Mouse (Mus musculus) embryonic facial prominence, embryonic 15.5 days (tissue): ENCODE results near the gene Rps6kb2. TPM values are rescaled to one million over a fixed set of nuclear protein-coding genes. Genes with fewer than 3 reads are reported as not detected.

Source experiments
- ATAC-seq: fragments of 200-750 bp; cut with Nextera tagmentation; 2 replicates; pipeline ENCODE4 v1.8.0; 2017; ENCODE audit warnings: low read depth, moderate TSS enrichment; ENCODE audit not compliant: insufficient number of reproducible peaks, low FRiP score, low TSS enrichment
- H3K27ac ChIP-seq: fragments of 300-500 bp; sonication (generic); replicated peaks from 2 replicates; pipeline ENCODE4 v1.5.1; 2015; ENCODE audit warnings: mild to moderate bottlenecking, inconsistent platforms
- H3K27me3 ChIP-seq: fragments of 300-500 bp; sonication (generic); 2 replicates; pipeline ENCODE4 v1.6.1; 2015; ENCODE audit warnings: inconsistent platforms
- H3K36me3 ChIP-seq: fragments of 300-500 bp; sonication (generic); 2 replicates; pipeline ENCODE4 v1.6.1; 2015; ENCODE audit warnings: mild to moderate bottlenecking, inconsistent platforms
- H3K4me1 ChIP-seq: fragments of 300-500 bp; sonication (generic); 2 replicates; pipeline ENCODE4 v1.6.1; 2015; ENCODE audit warnings: inconsistent platforms
- H3K4me2 ChIP-seq: fragments of 300-500 bp; sonication (generic); replicated peaks from 2 replicates; pipeline ENCODE4 v1.6.1; 2015; ENCODE audit warnings: mild to moderate bottlenecking, inconsistent platforms
- H3K4me3 ChIP-seq: fragments of 300-500 bp; sonication (generic); replicated peaks from 2 replicates; pipeline ENCODE4 v1.5.1; 2015; ENCODE audit warnings: mild to moderate bottlenecking, inconsistent platforms
- H3K9ac ChIP-seq: fragments of 300-500 bp; sonication (generic); 2 replicates; pipeline ENCODE4 v1.6.1; 2015; ENCODE audit warnings: inconsistent platforms
- H3K9me3 ChIP-seq: fragments of 300-500 bp; sonication (generic); replicated peaks from 2 replicates; pipeline ENCODE4 v1.6.1; 2016; ENCODE audit warnings: inconsistent platforms
- WGBS: fragments of 180-500 bp; shearing (Covaris S2); methylation state at CpG from one replicate; pipeline ENCODE4 v1.1.7; 2015; 5-methylcytosine and 5-hydroxymethylcytosine counted together
- polyA plus RNA-seq: library from polyadenylated mRNA; unstranded; fragments of >200 nt; fragmentation: Nextera tagmentation; extraction: Ambion mirVana; gene quantifications from 2 replicates; pipeline ENCODE4 v1.2.1, GENCODE M21; 2015

Rps6kb2 gene
- polyA plus RNA-seq, 1 experiment from 2014 or later = 70.4 TPM

GRCm38 (mm10) chr19:4113186-4113805, 49.9 kb downstream of the Rps6kb2 start:
- peaks cover 63% of the 10 kb centered on the region for H3K36me3 ChIP-seq
- no peaks in the 10 kb centered on the region for H3K27me3 ChIP-seq
- H3K4me2 ChIP-seq = no peak overlapping the region
- no peaks in the 10 kb centered on the region for H3K9me3 ChIP-seq
- no peak overlapping the region for H3K9ac ChIP-seq
- H3K27ac ChIP-seq = no peak overlapping the region
- ATAC-seq = no peak
- 0 out of 2 replicates have a peak, but pooled peaks cover 9% of the 10 kb centered on the region for H3K4me1 ChIP-seq
- 70% methylated on average over 13 of the region's 13 CpGs for WGBS
- no peak overlapping the region for H3K4me3 ChIP-seq

- Histone ChIP-seq H3K27ac (no peak overlapping the region), H3K4me1 (0 out of 2 replicates have a peak, but pooled peaks cover 9% of the 10 kb centered on the region), H3K36me3 (peaks cover 56% of the 10 kb centered on the region), H3K4me3 (no peak overlapping the region), H3K27me3 (no peaks in the 10 kb centered on the region), H3K4me2 (no peak overlapping the region), H3K9ac (no peak overlapping the region), H3K9me3 (no peaks in the 10 kb centered on the region)
- ATAC-seq = no peak
- WGBS = 94% methylated on average over 26 of the region's 26 CpGs
Observed at GRCm38 (mm10) chr19:4112063-4112960, 50.8 kb downstream of the Rps6kb2 start.

DNA sequence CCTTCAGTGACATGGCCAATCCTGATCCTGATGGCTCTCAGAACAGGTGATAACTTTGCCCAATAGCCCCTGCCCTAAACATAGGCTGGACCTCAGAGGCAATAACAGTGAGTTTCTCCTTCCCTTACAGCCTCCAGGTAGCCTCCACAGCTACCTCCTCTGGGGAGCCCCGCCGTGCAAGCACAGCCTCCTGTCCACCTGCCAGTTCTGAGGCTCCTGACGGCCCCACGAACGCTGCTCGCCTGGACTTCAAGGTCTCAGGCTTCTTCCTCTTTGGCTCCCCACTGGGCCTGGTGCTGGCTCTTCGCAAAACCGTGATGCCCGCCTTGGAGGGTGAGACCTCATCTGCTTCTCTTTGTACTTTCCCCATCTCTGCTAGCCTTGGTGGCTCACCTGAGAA, 54.6 kb downstream of the Rps6kb2 start:
- WGBS = 82% methylated on average over 9 of the region's 9 CpGs
- Histone ChIP-seq H3K4me3 (no peak overlapping the region), H3K4me2 (no peak overlapping the region), H3K9ac (no peak overlapping the region), H3K9me3 (no peaks in the 10 kb centered on the region), H3K27ac (no peak overlapping the region), H3K4me1 (0 out of 2 replicates have a peak, but pooled peaks cover 3% of the 10 kb centered on the region), H3K27me3 (no peaks in the 10 kb centered on the region), H3K36me3 (peaks cover 21% of the 10 kb centered on the region)
- ATAC-seq = no peak

DNA sequence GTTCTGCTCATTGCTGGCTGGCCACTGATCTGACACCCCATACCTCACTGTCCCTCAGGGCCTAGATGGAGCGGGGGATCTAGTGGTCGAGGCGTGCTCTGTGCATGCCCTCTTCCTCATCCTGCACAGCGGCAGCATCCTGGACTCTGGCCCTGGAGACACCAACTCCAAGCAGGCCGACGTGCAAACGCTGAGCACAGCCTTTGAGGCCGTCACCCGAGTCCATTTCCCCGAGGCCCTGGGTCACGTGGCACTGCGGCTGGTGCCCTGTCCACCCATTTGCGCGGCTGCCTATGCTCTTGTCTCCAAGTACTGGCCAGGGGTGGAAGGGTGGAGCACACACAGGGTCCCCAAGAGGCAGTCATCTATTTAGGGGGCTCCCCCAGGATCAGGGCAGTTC, 56.5 kb downstream of the Rps6kb2 start:
- WGBS = 89% methylated on average over 14 of the region's 14 CpGs
- H3K36me3 ChIP-seq = peaks cover 3% of the 10 kb centered on the region; the same call in 1 of the 2 replicates
- no peak overlapping the region for H3K4me2 ChIP-seq
- no peak overlapping the region for H3K9ac ChIP-seq
- ATAC-seq = no peak
- no peaks in the 10 kb centered on the region for H3K9me3 ChIP-seq
- peaks cover 10% of the 10 kb centered on the region for H3K27me3 ChIP-seq
- no peak overlapping the region for H3K27ac ChIP-seq
- H3K4me1 ChIP-seq = no peaks in the 10 kb centered on the region
- H3K4me3 ChIP-seq = no peak overlapping the region

DNA sequence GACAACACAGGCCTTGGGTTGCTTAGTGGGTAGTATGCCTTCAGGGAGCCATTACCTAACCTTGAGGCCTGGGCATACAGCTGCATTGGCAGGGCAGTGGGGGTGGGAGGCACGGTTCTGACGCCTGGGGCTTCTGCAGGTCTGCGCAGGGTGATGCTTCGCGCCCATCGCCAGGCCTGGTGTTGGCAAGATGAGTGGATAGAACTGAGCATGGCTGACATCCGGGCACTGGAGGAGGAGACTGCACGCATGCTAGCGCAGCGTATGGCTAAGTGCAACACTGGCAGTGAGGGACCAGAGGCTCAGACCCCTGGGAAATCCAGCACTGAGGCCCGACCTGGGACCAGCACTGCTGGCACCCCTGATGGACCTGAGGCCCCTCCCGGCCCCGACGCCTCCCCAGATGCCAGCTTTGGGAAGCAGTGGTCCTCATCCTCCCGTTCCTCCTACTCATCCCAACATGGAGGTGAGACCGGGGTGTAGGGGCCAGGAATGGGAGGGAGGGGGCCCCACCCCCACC, 58.4 kb downstream of the Rps6kb2 start:
- Histone ChIP-seq H3K36me3 (no peaks in the 10 kb centered on the region), H3K9ac (no peak overlapping the region), H3K4me2 (no peak overlapping the region), H3K27me3 (peaks cover 26% of the 10 kb centered on the region), H3K4me1 (peaks cover 19% of the 10 kb centered on the region), H3K27ac (no peak overlapping the region), H3K9me3 (no peaks in the 10 kb centered on the region), H3K4me3 (no peak overlapping the region)
- 86% methylated on average over 16 of the region's 16 CpGs for WGBS
- no peak for ATAC-seq

Other genes starting within 250 kb of the Rps6kb2 start
- 4.8 and 4.9 TPM in 2 replicates for gene Aldh3b1, start 233.5 kb downstream of the Rps6kb2 start, polyA plus RNA-seq
- 27.7 and 30.0 TPM in 2 replicates for gene Unc93b1, start 228.2 kb downstream of the Rps6kb2 start, polyA plus RNA-seq
- gene Aldh3b3, start 204.7 kb downstream of the Rps6kb2 start, polyA plus RNA-seq = 2.8 and 3.2 TPM in 2 replicates
- 22.8 and 25.3 TPM in 2 replicates for gene Aldh3b2, start 191.0 kb downstream of the Rps6kb2 start, polyA plus RNA-seq
- gene Acy3, start 176.8 kb downstream of the Rps6kb2 start, polyA plus RNA-seq = 5.5 and 6.0 TPM in 2 replicates
- not detected in 2 replicates for gene Tbx10, start 170.6 kb downstream of the Rps6kb2 start, polyA plus RNA-seq
- gene Nudt8, start 162.8 kb downstream of the Rps6kb2 start, polyA plus RNA-seq = 31.0 and 35.8 TPM in 2 replicates
- 3.9 and 4.7 TPM in 2 replicates for gene Gm49405, start 162.7 kb downstream of the Rps6kb2 start, polyA plus RNA-seq
- gene Doc2g, start 160.0 kb downstream of the Rps6kb2 start, polyA plus RNA-seq = 5.4 and 5.6 TPM in 2 replicates
- 190 and 202 TPM in 2 replicates for gene Ndufv1, start 150.5 kb downstream of the Rps6kb2 start, polyA plus RNA-seq
- 511 and 558 TPM in 2 replicates for gene Gstp1, start 125.4 kb downstream of the Rps6kb2 start, polyA plus RNA-seq
- gene Gstp2, start 117.3 kb downstream of the Rps6kb2 start, polyA plus RNA-seq = 3.4 and 3.7 TPM in 2 replicates
- gene Gstp3, start 103.8 kb downstream of the Rps6kb2 start, polyA plus RNA-seq = 0.41 and 0.77 TPM in 2 replicates
- gene Cabp2, start 81.8 kb downstream of the Rps6kb2 start, polyA plus RNA-seq = not detected in 2 replicates
- gene Cdk2ap2, start 66.2 kb downstream of the Rps6kb2 start, polyA plus RNA-seq = 84.6 and 92.8 TPM in 2 replicates
- gene Pitpnm1, start 63.4 kb downstream of the Rps6kb2 start, polyA plus RNA-seq = 9.7 and 10.8 TPM in 2 replicates
- gene Aip, start 37.5 kb downstream of the Rps6kb2 start, polyA plus RNA-seq = 98.5 and 100 TPM in 2 replicates
- gene Gpr152, start 23.6 kb downstream of the Rps6kb2 start, polyA plus RNA-seq = not detected in 2 replicates
- gene Cabp4, start 19.3 kb downstream of the Rps6kb2 start, polyA plus RNA-seq = 0.31 and 0.37 TPM in 2 replicates
- gene Coro1b, start 14.7 kb downstream of the Rps6kb2 start, polyA plus RNA-seq = 159 and 178 TPM in 2 replicates
- 4.8 and 6.2 TPM in 2 replicates for gene Ptprcap, start 9.8 kb downstream of the Rps6kb2 start, polyA plus RNA-seq
- 3.4 and 5.4 TPM in 2 replicates for gene Carns1, start 12.1 kb upstream of the Rps6kb2 start, polyA plus RNA-seq
- gene Tbc1d10c, start 27.9 kb upstream of the Rps6kb2 start, polyA plus RNA-seq = 3.6 and 5.1 TPM in 2 replicates
- 745 and 794 TPM in 2 replicates for gene Ppp1ca, start 28.7 kb upstream of the Rps6kb2 start, polyA plus RNA-seq
- 33.6 and 35.0 TPM in 2 replicates for gene Rad9a, start 38.3 kb upstream of the Rps6kb2 start, polyA plus RNA-seq
- gene Clcf1, start 50.9 kb upstream of the Rps6kb2 start, polyA plus RNA-seq = 10.1 and 10.2 TPM in 2 replicates
- gene AC109138.7, start 51.0 kb upstream of the Rps6kb2 start, polyA plus RNA-seq = not detected in 2 replicates
- 33.5 and 34.0 TPM in 2 replicates for gene Pold4, start 68.5 kb upstream of the Rps6kb2 start, polyA plus RNA-seq
- 27.5 and 34.4 TPM in 2 replicates for gene Ssh3, start 105.8 kb upstream of the Rps6kb2 start, polyA plus RNA-seq
- gene Ankrd13d, start 119.8 kb upstream of the Rps6kb2 start, polyA plus RNA-seq = 13.0 and 13.7 TPM in 2 replicates
- 20.1 and 24.4 TPM in 2 replicates for gene Grk2, start 142.9 kb upstream of the Rps6kb2 start, polyA plus RNA-seq
- 50.4 and 55.0 TPM in 2 replicates for gene Kdm2a, start 234.9 kb upstream of the Rps6kb2 start, polyA plus RNA-seq